In the genomic region with DNA sequence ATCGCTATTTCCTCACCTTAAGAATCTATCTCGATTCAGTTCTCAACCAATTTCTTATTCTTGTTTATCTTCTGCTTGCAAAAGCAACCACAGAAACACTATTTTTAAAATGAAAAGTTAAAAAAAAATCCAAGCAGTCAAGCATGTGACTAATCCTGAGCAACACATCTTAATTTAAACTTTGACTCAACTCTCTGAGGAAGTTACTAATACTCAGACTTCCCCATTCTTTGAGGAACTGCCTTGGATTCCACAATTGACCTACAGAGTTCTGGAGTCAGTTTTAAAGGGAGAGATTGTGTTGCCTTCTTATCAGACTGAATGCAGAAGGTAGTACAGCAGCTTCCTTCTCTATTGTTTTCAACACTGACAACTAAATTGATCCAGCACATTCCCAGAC, we compare ENCODE assay signal across 23 mouse cellular contexts. TPM values are rescaled to one million over a fixed set of nuclear protein-coding genes. Genes with fewer than 3 reads are reported as not detected.
DNase-seq lines count a peak whose midpoint lies in the region; ATAC-seq and TF ChIP-seq lines count a peak whose summit lies in the region.
"Had no signal": no experiment of that assay in that cellular context is flagged by ENCODE, and none has a peak within 500 bp of the region (broad histone marks: within the 10 kb centered on the region; RNA-seq: fewer than 3 reads in every experiment).

No protein-coding gene starts in this region.

- no peaks in the 10 kb centered on the region for H3K9me3 ChIP-seq in kidney, postnatal 0 days (replicated peaks; ENCODE audit: low read length)
- no peaks in the 10 kb centered on the region for H3K9me3 ChIP-seq in CH12.LX (replicated peaks; ENCODE audit: low read length)
- H3K9me3 ChIP-seq: forebrain, embryonic 13.5 days; hindbrain, embryonic 10.5 days; intestine, embryonic 15.5 days; neural tube, embryonic 13.5 days had no signal

- no peak overlapping the region for H3K4me2 ChIP-seq in kidney, postnatal 0 days (ENCODE audit: low read length)
- no peak overlapping the region for H3K4me2 ChIP-seq in CH12.LX (ENCODE audit: insufficient read depth, low read depth, poor library complexity, severe bottlenecking)
- H3K4me2 ChIP-seq: forebrain, embryonic 13.5 days; intestine, embryonic 15.5 days; neural tube, embryonic 13.5 days had no signal

- 71% methylated on average over 2 of the region's 2 CpGs for WGBS in kidney, postnatal 0 days

- in situ Hi-C loops in CH12.LX (cut with MboI; ENCODE audit: low pct_ligation_motif_present, low pct_unique_long_range_greater_than_20kb, low sequenced_read_pairs), result no loop called here

- TF ChIP-seq RAD21 in CH12.LX (IDR thresholded peaks at IDR 0.05; ENCODE audit: low read depth, low read length), result no peak

- H3K4me3 ChIP-seq in kidney, postnatal 0 days (replicated peaks; ENCODE audit: low read depth, low read length), result no peak overlapping the region
- no peak overlapping the region for H3K4me3 ChIP-seq in CH12.LX (replicated peaks in 1 of 3; ENCODE audit: low read depth in 2 of 3, low read length in 2 of 3, poor library complexity in 1 of 3)
- H3K4me3 ChIP-seq: forebrain, embryonic 13.5 days; hindbrain, embryonic 10.5 days; intestine, embryonic 15.5 days; neural tube, embryonic 13.5 days had no signal

- no peak overlapping the region for H3K9ac ChIP-seq in kidney, postnatal 0 days (ENCODE audit: low read depth, low read length)
- H3K9ac ChIP-seq in CH12.LX (ENCODE audit: insufficient read depth, low read depth), result no peak overlapping the region
- H3K9ac ChIP-seq: forebrain, embryonic 13.5 days; intestine, embryonic 15.5 days; liver, embryonic 14.5 days; neural tube, embryonic 13.5 days had no signal

- no peaks in the 10 kb centered on the region for H3K4me1 ChIP-seq in kidney, postnatal 0 days (replicated peaks; ENCODE audit: insufficient read depth, low read length)
- peaks cover 0 to 12% of the 10 kb centered on the region in 2 experiments; a peak in 2 of 4 replicates for H3K4me1 ChIP-seq in CH12.LX (ENCODE audit: control insufficient read depth in 1 of 2, insufficient read depth in 2 of 2)
- H3K4me1 ChIP-seq: forebrain, embryonic 13.5 days; hindbrain, embryonic 10.5 days; intestine, embryonic 15.5 days; neural tube, embryonic 13.5 days had no signal

- H3K36me3 ChIP-seq in kidney, postnatal 0 days (ENCODE audit: insufficient read depth, low read length), result no peaks in the 10 kb centered on the region
- H3K36me3 ChIP-seq in CH12.LX (replicated peaks in 1 of 2; ENCODE audit: control insufficient read depth in 1 of 2, insufficient read depth in 1 of 2, low read length in 1 of 2), result no peaks in the 10 kb centered on the region
- H3K36me3 ChIP-seq: hindbrain, embryonic 10.5 days; intestine, embryonic 15.5 days; neural tube, embryonic 13.5 days had no signal

- dilution Hi-C loops in CH12.LX (cut with MboI; ENCODE audit: extremely low pct_ligation_motif_present, extremely low pct_unique_long_range_greater_than_20kb, low sequenced_read_pairs), result no loop called here

- no peak for TF ChIP-seq CTCF in kidney, postnatal 0 days (IDR thresholded peaks at IDR 0.05; ENCODE audit: low read depth)
- no peak for TF ChIP-seq CTCF in CH12.LX (conservative IDR thresholded peaks at IDR 0.05 in 1 of 2, IDR thresholded peaks at IDR 0.05 in 1 of 2; ENCODE audit: low read depth in 2 of 2, low read length in 2 of 2)

- TF ChIP-seq EP300 in CH12.LX (IDR thresholded peaks at IDR 0.05; ENCODE audit: low read length), result peak; percentile 54

- ATAC-seq in kidney, postnatal 0 days (replicated peaks; ENCODE audit: low FRiP score, low read depth), result no peak
- peak; percentile 99 for ATAC-seq in megakaryocyte progenitor cell, adult 5-6 weeks (replicated peaks; ENCODE audit: poor library complexity)
- ATAC-seq in erythroblast, adult 5-6 weeks (replicated peaks; ENCODE audit: low FRiP score, poor library complexity, severe bottlenecking), result no peak
- ATAC-seq: forebrain, embryonic 13.5 days; intestine, embryonic 15.5 days had no signal

- no peaks in the 10 kb centered on the region for H3K27me3 ChIP-seq in kidney, postnatal 0 days (ENCODE audit: insufficient read depth, low read length)
- H3K27me3 ChIP-seq in CH12.LX (replicated peaks), result no peaks in the 10 kb centered on the region
- H3K27me3 ChIP-seq: forebrain, embryonic 13.5 days; intestine, embryonic 15.5 days; neural tube, embryonic 13.5 days had no signal

- H3K79me2 ChIP-seq in CH12.LX (replicated peaks; ENCODE audit: control insufficient read depth, extremely low read depth, insufficient read depth, poor library complexity, severe bottlenecking), result no peaks in the 10 kb centered on the region

- no peak overlapping the region for H3K27ac ChIP-seq in kidney, postnatal 0 days
- no peak overlapping the region for H3K27ac ChIP-seq in CH12.LX (ENCODE audit: insufficient read depth, low read depth)
- H3K27ac ChIP-seq: forebrain, embryonic 13.5 days; hindbrain, embryonic 10.5 days; intestine, embryonic 15.5 days; liver, embryonic 14.5 days; neural tube, embryonic 13.5 days had no signal

- no peak for TF ChIP-seq POLR2A in CH12.LX (IDR thresholded peaks at IDR 0.05; ENCODE audit: low read depth, low read length)

- DNase-seq in kidney, postnatal 0 days (ENCODE audit: low spot score), result peak; percentile 19
- no peak for DNase-seq in kidney, postnatal 25 days
- DNase-seq in CH12.LX (ENCODE audit: extremely low read depth), result peak; percentile 29
- DNase-seq in brain, adult 2 months (ENCODE audit: low read depth, low spot score), result peak; percentile 29
- no peak for DNase-seq in natural killer cell, adult 2 months (ENCODE audit: low spot score in 2 of 2)
- DNase-seq in spleen, postnatal 10 days (ENCODE audit: low spot score in 2 of 2), result no peak
- DNase-seq: adrenal gland, postnatal 14 days; cerebellum, adult 9-10 months; embryo, embryonic 11 days; kidney, postnatal 14 days; right cerebral cortex, postnatal 14 days; thymus, postnatal 25 days had no signal

TF ChIP-seq in CH12.LX, 34 proteins besides CTCF, POLR2A, EP300 and RAD21 (continues in another document):
- TF ChIP-seq IRF4 (IDR thresholded peaks at IDR 0.05; ENCODE audit: low read depth, low read length) (no peak), MAFK (IDR thresholded peaks at IDR 0.05; ENCODE audit: insufficient replicate concordance, low read length) (no peak), SMC3 (IDR thresholded peaks at IDR 0.05; ENCODE audit: low read depth, low read length) (no peak), POLR2AphosphoS2 (IDR thresholded peaks at IDR 0.05; ENCODE audit: low read depth, low read length) (no peak), NELFE (IDR thresholded peaks at IDR 0.05; ENCODE audit: low read depth, low read length) (no peak), ZKSCAN1 (IDR thresholded peaks at IDR 0.05; ENCODE audit: borderline replicate concordance, low read depth, low read length) (no peak), JUND (conservative IDR thresholded peaks at IDR 0.05; ENCODE audit: low read depth, low read length) (no peak), BHLHE40 (IDR thresholded peaks at IDR 0.05; ENCODE audit: low read depth, low read length) (peak; percentile 36; the same call in 1 of the 2 replicates), RCOR1 (conservative IDR thresholded peaks at IDR 0.05; ENCODE audit: low read depth, low read length) (no peak), CHD2 (IDR thresholded peaks at IDR 0.05; ENCODE audit: low read length) (no peak), JUN (IDR thresholded peaks at IDR 0.05; ENCODE audit: insufficient read depth, low read depth, low read length) (0 out of 2 replicates have a peak, but pooled peaks have one; percentile 21), NRF1 (IDR thresholded peaks at IDR 0.05; ENCODE audit: low read depth, low read length) (no peak), GABPA (IDR thresholded peaks at IDR 0.05; ENCODE audit: insufficient replicate concordance, low read depth, low read length) (no peak), MEF2A (IDR thresholded peaks at IDR 0.05; ENCODE audit: borderline replicate concordance, low read depth, low read length) (peak; percentile 80), CHD1 (IDR thresholded peaks at IDR 0.05; ENCODE audit: low read depth, low read length) (no peak), USF2 (conservative IDR thresholded peaks at IDR 0.05; ENCODE audit: low read depth, low read length) (no peak), UBTF (IDR thresholded peaks at IDR 0.05; ENCODE audit: low read depth, low read length) (no peak), USF1 (IDR thresholded peaks at IDR 0.05; ENCODE audit: low read depth, low read length) (no peak), E2F4 (IDR thresholded peaks at IDR 0.05; ENCODE audit: insufficient replicate concordance, low read depth, low read length) (no peak), ZMIZ1 (IDR thresholded peaks at IDR 0.05; ENCODE audit: low read depth, low read length) (no peak), HCFC1 (IDR thresholded peaks at IDR 0.05; ENCODE audit: low read depth, low read length) (no peak), ZC3H11A (IDR thresholded peaks at IDR 0.05; ENCODE audit: low read depth, low read length) (no peak), ELF1 (IDR thresholded peaks at IDR 0.05; ENCODE audit: low read depth, low read length) (no peak), ETS1 (conservative IDR thresholded peaks at IDR 0.05; ENCODE audit: low read depth, low read length) (peak; percentile 22), TBP (conservative IDR thresholded peaks at IDR 0.05; ENCODE audit: low read depth, low read length) (no peak), MAX (IDR thresholded peaks at IDR 0.05; ENCODE audit: low read length) (no peak), TCF12 (IDR thresholded peaks at IDR 0.05; ENCODE audit: low read depth, low read length) (no peak)

RNA-seq across cellular contexts. Expression of a gene that starts 39.0 kb away (rescaled TPM):
- polyA plus RNA-seq in kidney, postnatal 0 days (2015; fragmentation: Nextera tagmentation; extraction: Ambion mirVana), result 0.73 and 0.83 TPM in 2 replicates
- total RNA-seq in CH12.LX (2012; rRNA removed) (not detected in 2 replicates), CH12.LX (2014; rRNA removed) (not detected in 2 replicates)
- polyA plus RNA-seq in CH12.LX (2012; ENCODE audit: insufficient read length, low read depth), result not detected in 2 replicates
- not detected in 2 replicates for total RNA-seq in megakaryocyte progenitor cell, adult 5-6 weeks (2015)
- 0.21 TPM in 1 of 2 replicates, not detected in the other for total RNA-seq in megakaryocyte progenitor cell, adult 5-6 weeks (2017)
- total RNA-seq in erythroblast, adult 5-6 weeks (2015; ENCODE audit: low replicate concordance), result not detected in 2 replicates
- 0.98 TPM in 1 of 2 replicates, not detected in the other for total RNA-seq in erythroblast, adult 5-6 weeks (2017; ENCODE audit: low replicate concordance)

RNA-seq across cellular contexts. Expression of a gene that starts 40.0 kb away (rescaled TPM):
- not detected in 2 replicates for polyA plus RNA-seq in kidney, postnatal 0 days (2015; fragmentation: Nextera tagmentation; extraction: Ambion mirVana)
- total RNA-seq in CH12.LX (2012; rRNA removed) (not detected in 2 replicates), CH12.LX (2014; rRNA removed) (not detected in 2 replicates)
- not detected in 2 replicates for polyA plus RNA-seq in CH12.LX (2012; ENCODE audit: insufficient read length, low read depth)
- total RNA-seq in megakaryocyte progenitor cell, adult 5-6 weeks (2015), result not detected in 2 replicates
- total RNA-seq in megakaryocyte progenitor cell, adult 5-6 weeks (2017), result not detected in 2 replicates
- not detected in 2 replicates for total RNA-seq in erythroblast, adult 5-6 weeks (2015; ENCODE audit: low replicate concordance)
- not detected in 2 replicates for total RNA-seq in erythroblast, adult 5-6 weeks (2017; ENCODE audit: low replicate concordance)
- total RNA-seq: adrenal gland, postnatal 14 days; gastrocnemius, postnatal 4 days; midbrain, postnatal 0 days had no signal
- polyA plus RNA-seq: forebrain, embryonic 13.5 days; heart, embryonic 14.5 days; hindbrain, embryonic 10.5 days; intestine, embryonic 15.5 days; limb, embryonic 11.5 days; liver, embryonic 14.5 days; neural tube, embryonic 13.5 days had no signal

Comparison
In these comparisons a context has a peak if more than half of its experiments do, and no peak if none do; other contexts are left out.
1. DNase-seq: peak in kidney, postnatal 0 days (single experiment), CH12.LX (single experiment) and brain, adult 2 months (single experiment); none in kidney, postnatal 25 days (0 of 2), natural killer cell, adult 2 months (0 of 2) and spleen, postnatal 10 days (0 of 2).